Mouse (Mus musculus) stomach, postnatal 0 days (tissue): ENCODE data around the gene Fosl1. TPM values are rescaled to one million over a fixed set of nuclear protein-coding genes. Genes with fewer than 3 reads are reported as not detected.
A peak's percentile ranks its signal among the peaks of the same experiment; 100 is the strongest.

ENCODE experiments used
- ATAC-seq: fragments of 200-750 bp; cut with Nextera tagmentation; 2 replicates; pipeline ENCODE4 v1.8.0; 2017; ENCODE audit not compliant: low FRiP score, low TSS enrichment
- DNase-seq: peaks from one replicate; pipeline ENCODE4 v3.0.0-alpha.2; 2016; ENCODE audit warnings: low spot score
- H3K27ac ChIP-seq: fragments of 300-500 bp; sonication (generic); replicated peaks from 2 replicates; pipeline ENCODE4 v1.5.1; 2014; ENCODE audit warnings: mild to moderate bottlenecking, control low read depth
- H3K27me3 ChIP-seq: fragments of 300-500 bp; sonication (generic); 2 replicates; pipeline ENCODE4 v1.6.1; 2014; ENCODE audit warnings: low read length; ENCODE audit not compliant: control insufficient read depth, insufficient read depth
- H3K36me3 ChIP-seq: fragments of 300-500 bp; sonication (generic); 2 replicates; pipeline ENCODE4 v1.6.1; 2014; ENCODE audit warnings: low read length, mixed read lengths; ENCODE audit not compliant: control insufficient read depth, insufficient read depth
- H3K4me1 ChIP-seq: fragments of 300-500 bp; sonication (generic); replicated peaks from 2 replicates; pipeline ENCODE4 v1.6.1; 2014; ENCODE audit warnings: antibody characterized with exemption; ENCODE audit not compliant: control insufficient read depth, insufficient read depth
- H3K4me2 ChIP-seq: fragments of 300-500 bp; sonication (generic); replicated peaks from 2 replicates; pipeline ENCODE4 v1.6.1; 2014; ENCODE audit warnings: low read depth, mild to moderate bottlenecking, control low read depth, moderate library complexity
- H3K4me3 ChIP-seq: fragments of 300-500 bp; sonication (generic); 2 replicates; pipeline ENCODE4 v1.5.1; 2014; ENCODE audit warnings: low read depth, low read length, control low read depth
- H3K9ac ChIP-seq: fragments of 300-500 bp; sonication (generic); 2 replicates; pipeline ENCODE4 v1.6.1; 2014; ENCODE audit warnings: mild to moderate bottlenecking, low read length, control low read depth, mixed read lengths
- H3K9me3 ChIP-seq: fragments of 300-500 bp; sonication (generic); 2 replicates; pipeline ENCODE4 v1.6.1; 2016; ENCODE audit warnings: low read length; ENCODE audit not compliant: control insufficient read depth
- CTCF ChIP-seq: IDR thresholded peaks from 2 replicates; pipeline ENCODE4 v1.5.1; 2016; ENCODE audit warnings: antibody characterized with exemption, low read depth, mild to moderate bottlenecking, moderate library complexity
- EP300 ChIP-seq: optimal IDR thresholded peaks from 2 replicates; pipeline ENCODE3; 2016; ENCODE audit warnings: antibody characterized with exemption
- WGBS: fragments of 180-500 bp; shearing (Covaris S2); extraction: QIAGEN DNeasy Blood & Tissue Kit; methylation state at CpG from one replicate; pipeline ENCODE4 v1.1.7; 2014; 5-methylcytosine and 5-hydroxymethylcytosine counted together
- polyA plus RNA-seq: library from polyadenylated mRNA; unstranded; fragments of >200 nt; fragmentation: Nextera tagmentation; extraction: Ambion mirVana; gene quantifications from 2 replicates; pipeline ENCODE4 v1.2.1, GENCODE M21; 2015

The Fosl1 gene
- polyA plus RNA-seq, 1 experiment from 2014 or later: 0.16 TPM

DNA sequence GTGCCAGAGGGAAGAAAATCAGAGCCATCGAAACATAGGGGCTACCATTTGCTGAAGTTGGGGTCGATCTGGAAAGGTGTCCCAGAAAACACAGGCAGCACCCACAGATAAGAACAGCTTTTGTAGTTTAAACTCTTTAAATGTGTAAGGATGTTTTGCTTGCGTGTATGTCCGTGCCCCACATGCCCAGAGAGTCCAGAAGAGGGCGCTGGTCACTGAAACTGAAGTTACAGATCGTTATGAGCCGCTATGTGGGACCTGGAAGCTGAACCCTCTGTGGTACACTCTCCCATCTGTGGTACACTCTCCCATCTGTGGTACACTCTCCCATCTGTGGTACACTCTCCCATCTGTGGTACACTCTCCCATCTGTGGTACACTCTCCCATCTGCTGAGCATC is 40.2 kb upstream of the Fosl1 start:
- Histone ChIP-seq H3K4me3 (peak overlapping the region; percentile 59), H3K36me3 (peaks cover 2% of the 10 kb centered on the region; the same call in 1 of the 2 replicates), H3K9me3 (no peaks in the 10 kb centered on the region), H3K4me1 (no peaks in the 10 kb centered on the region), H3K27ac (peak overlapping the region; percentile 98), H3K27me3 (no peaks in the 10 kb centered on the region), H3K9ac (peak overlapping the region; percentile 88), H3K4me2 (peak overlapping the region; percentile 74)
- TF ChIP-seq CTCF (peak; percentile 81), EP300 (no peak)
- ATAC-seq (peak; percentile 69), DNase-seq (peak; percentile 77)
- WGBS: 12% methylated on average over 7 of the region's 7 CpGs

DNA sequence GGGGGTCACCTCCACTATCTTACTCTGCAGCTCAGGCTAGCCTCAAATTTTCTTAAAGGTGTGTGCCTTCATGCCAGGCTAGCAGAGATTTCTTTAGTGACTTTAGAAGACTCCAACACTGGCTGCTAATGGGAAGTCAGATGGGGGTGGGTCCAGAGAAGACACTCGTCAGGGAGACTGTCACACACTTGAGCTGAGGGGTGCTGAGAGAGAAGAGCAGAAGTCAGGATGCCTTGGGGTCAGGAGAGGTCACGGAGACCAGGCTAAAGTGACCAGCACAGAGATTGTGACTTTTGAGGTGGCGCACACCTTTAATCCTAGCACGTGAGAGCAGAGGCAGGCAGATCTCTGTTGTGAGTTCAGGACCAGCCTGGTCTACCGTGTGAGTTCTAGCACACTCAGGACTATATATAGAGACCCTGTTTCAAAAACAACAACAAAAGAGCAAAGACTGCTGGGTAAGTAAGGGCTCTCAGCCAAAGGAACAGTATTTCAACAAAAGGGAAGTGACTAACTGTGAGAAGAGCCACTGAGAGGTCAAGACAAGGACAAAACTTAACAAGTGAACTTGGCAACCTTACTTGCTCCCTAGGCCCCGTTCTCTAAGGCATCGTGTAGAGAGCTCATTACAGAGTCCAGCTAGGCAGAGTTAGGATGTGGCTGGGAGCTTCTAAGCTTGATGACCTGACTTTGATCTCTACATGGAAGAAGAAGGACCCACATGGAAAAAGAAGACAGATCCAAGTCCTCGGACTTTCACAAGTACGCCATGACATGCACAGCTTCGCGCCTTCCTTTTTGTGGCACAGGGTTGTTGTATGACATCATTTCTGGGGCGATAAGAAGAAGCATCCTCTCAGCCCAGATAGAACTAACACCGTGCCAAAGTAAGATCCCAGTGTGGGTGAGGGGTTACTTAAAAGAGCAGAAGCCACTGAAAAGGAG is 39.0 kb upstream of the Fosl1 start:
- no peak overlapping the region; the same call in 1 of the 2 replicates for H3K27ac ChIP-seq
- no peak overlapping the region for H3K4me2 ChIP-seq
- no peaks in the 10 kb centered on the region for H3K27me3 ChIP-seq
- H3K4me3 ChIP-seq: no peak overlapping the region
- DNase-seq (no peak), ATAC-seq (no peak)
- H3K4me1 ChIP-seq: no peaks in the 10 kb centered on the region
- no peaks in the 10 kb centered on the region for H3K9me3 ChIP-seq
- H3K9ac ChIP-seq: no peak overlapping the region
- H3K36me3 ChIP-seq: peaks cover 2% of the 10 kb centered on the region; the same call in 1 of the 2 replicates
- TF ChIP-seq EP300 (no peak), CTCF (no peak)
- WGBS: 80% methylated on average over 13 of the region's 13 CpGs

DNA sequence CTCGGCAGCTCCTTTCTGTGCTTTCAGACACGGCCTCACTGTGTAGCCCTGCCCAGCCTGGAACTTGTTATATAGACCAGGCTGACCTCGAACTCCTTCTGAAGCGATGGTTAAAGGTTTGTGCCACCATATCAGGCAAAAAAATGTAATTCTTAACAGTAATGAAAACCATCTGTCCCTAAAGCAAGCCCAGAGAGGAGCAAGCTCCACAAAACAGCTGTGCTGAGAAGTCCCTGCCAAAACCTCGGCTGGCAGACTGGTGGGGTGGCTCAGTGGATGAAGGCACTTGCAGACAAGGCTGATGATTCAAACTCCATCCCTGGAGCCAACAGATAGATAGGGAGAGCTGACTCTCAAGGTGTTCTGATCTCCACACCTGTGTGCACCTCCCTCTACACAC is 38.3 kb upstream of the Fosl1 start:
- Histone ChIP-seq H3K4me2 (no peak overlapping the region), H3K4me1 (no peaks in the 10 kb centered on the region), H3K36me3 (peaks cover 2% of the 10 kb centered on the region; the same call in 1 of the 2 replicates), H3K9me3 (no peaks in the 10 kb centered on the region), H3K27ac (no peak overlapping the region; the same call in 1 of the 2 replicates), H3K27me3 (no peaks in the 10 kb centered on the region), H3K9ac (no peak overlapping the region), H3K4me3 (no peak overlapping the region)
- ATAC-seq: no peak
- TF ChIP-seq CTCF (no peak), EP300 (no peak)
- no peak for DNase-seq
- 54% methylated on average over 5 of the region's 5 CpGs for WGBS

DNA sequence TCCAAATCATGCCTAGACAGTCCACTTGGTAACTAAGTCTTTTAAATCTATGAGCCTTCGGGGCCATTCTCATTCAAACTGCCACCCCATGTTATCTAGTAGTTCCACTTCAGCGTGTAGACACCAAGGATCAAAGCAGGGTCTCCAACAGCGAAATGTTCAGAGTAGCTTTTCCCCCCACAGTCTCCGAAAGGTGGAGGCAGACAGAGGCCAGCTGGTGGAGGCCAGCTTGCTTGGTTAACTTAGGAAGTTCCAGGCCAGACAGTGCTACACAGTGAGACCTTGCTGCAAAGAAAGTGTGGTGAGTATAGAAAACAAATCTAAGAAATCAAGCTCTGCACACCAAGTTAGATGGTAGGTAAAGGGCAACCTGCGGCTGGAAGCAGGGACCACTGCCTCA is 36.7 kb upstream of the Fosl1 start:
- H3K36me3 ChIP-seq: peaks cover 2% of the 10 kb centered on the region; the same call in 1 of the 2 replicates
- H3K9ac ChIP-seq: no peak overlapping the region
- no peak for DNase-seq
- no peak overlapping the region for H3K4me3 ChIP-seq
- no peaks in the 10 kb centered on the region for H3K27me3 ChIP-seq
- 88% methylated on average over 5 of the region's 5 CpGs for WGBS
- H3K9me3 ChIP-seq: no peaks in the 10 kb centered on the region
- no peak for ATAC-seq
- TF ChIP-seq EP300: no peak
- no peak for TF ChIP-seq CTCF
- H3K4me2 ChIP-seq: no peak overlapping the region
- no peaks in the 10 kb centered on the region for H3K4me1 ChIP-seq
- no peak overlapping the region for H3K27ac ChIP-seq

DNA sequence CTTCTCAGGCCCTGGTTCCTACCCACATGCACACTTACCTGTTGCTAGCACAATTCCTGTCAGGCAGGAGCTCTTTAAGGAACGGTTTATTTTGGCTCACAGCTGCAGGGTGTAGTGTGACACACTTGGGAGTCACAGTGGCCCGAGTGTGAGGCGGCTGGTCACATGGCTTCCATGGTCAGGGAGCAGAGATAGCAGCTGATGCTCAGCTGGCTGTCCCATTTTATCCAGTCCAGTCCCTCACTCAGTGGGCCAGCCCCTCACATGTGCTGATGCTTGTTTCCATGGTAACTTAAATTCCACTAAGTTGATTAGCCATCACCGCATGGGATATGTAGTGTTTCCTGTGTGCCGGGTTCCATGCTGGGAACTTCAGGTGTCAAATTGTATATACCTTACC is 35.4 kb upstream of the Fosl1 start:
- no peaks in the 10 kb centered on the region for H3K4me1 ChIP-seq
- 60% methylated on average over 5 of the region's 5 CpGs for WGBS
- H3K27ac ChIP-seq: no peak overlapping the region
- H3K9ac ChIP-seq: no peak overlapping the region
- H3K4me3 ChIP-seq: no peak overlapping the region
- no peak for ATAC-seq
- H3K36me3 ChIP-seq: peaks cover 2% of the 10 kb centered on the region; the same call in 1 of the 2 replicates
- no peak overlapping the region for H3K4me2 ChIP-seq
- DNase-seq: no peak
- H3K27me3 ChIP-seq: no peaks in the 10 kb centered on the region
- no peaks in the 10 kb centered on the region for H3K9me3 ChIP-seq
- TF ChIP-seq CTCF (no peak), EP300 (no peak)

DNA sequence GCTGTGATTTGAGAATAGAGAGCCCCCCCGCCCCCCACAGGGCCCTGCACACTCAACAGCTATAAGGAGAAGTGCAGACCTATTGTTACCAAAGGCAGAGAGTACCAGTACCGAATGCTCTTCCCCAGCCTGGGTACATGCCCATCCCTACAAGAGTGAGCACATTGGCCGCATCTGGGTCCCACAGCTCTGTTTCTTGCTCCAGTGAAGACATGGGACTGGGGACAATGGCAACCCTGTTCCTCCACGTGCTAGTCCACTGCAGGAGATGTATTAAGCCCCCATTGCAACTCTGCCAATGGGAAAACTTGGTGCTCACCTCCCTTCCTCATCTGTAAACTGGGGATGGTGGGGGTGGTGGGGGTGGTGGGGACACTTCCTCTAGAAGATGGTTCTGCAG is 33.5 kb upstream of the Fosl1 start:
- Histone ChIP-seq H3K36me3 (peaks cover 1% of the 10 kb centered on the region; the same call in 1 of the 2 replicates), H3K9me3 (no peaks in the 10 kb centered on the region), H3K9ac (no peak overlapping the region), H3K27me3 (no peaks in the 10 kb centered on the region), H3K27ac (no peak overlapping the region), H3K4me2 (no peak overlapping the region), H3K4me1 (no peaks in the 10 kb centered on the region), H3K4me3 (no peak overlapping the region)
- 73% methylated on average over 4 of the region's 4 CpGs for WGBS
- TF ChIP-seq EP300 (no peak), CTCF (no peak)
- ATAC-seq: no peak
- no peak for DNase-seq
